Mouse (Mus musculus): Measurements from ENCODE around the gene Pik3c2g. TPM values are rescaled to one million over a fixed set of nuclear protein-coding genes. Genes with fewer than 3 reads are reported as not detected.

Pik3c2g gene
- polyA plus RNA-seq (2014; fragmentation: Nextera tagmentation; extraction: Ambion mirVana) = 0.21 and 0.26 TPM in 2 replicates

DNA sequence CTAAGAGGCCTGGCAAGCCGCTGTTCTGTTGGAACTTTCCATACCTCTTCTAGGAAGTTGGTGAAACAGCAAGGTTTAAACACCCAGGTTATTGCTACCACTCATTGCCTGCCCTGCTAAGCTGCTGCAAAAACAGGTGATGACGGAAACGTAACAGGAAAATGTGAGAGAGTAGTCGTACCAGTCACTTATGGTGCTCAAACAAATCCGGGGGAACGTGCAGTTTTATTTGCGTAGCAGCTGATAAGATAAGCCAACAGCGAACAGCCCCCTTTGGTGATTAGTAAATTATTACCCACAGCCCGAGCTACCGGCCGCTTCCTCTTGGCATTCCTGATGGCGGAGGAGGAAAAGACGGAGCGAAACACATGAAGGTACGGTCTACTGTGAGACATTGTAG, at the start of gene Pik3c2g:
Gene Pik3c2g (plus strand): TSS at position 330 of the 400 bp plus-strand sequence.
- 75% methylated on average over 15 of the region's 15 CpGs for WGBS

DNA sequence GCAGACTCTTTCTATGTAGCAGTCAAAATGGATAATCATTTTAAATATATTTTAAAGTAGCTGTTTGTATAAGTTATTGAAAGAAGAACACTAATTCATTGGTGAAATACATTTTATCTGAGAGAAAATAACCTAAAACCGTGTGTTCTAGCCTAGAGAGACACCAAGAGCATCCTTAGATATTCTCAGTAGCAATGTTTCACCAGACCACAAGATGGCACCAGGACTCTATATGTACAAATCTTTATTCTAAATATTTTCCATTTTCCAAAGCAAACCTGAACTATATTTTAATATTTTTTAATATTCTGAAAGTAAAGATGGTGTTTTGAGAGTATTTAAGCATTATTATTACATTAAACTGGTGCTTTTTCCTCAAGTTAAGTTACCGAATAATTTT, 48.6 kb upstream of the Pik3c2g start:
- Histone ChIP-seq H3K36me3 (replicated peaks; ENCODE audit: control insufficient read depth, insufficient read depth) (no peaks in the 10 kb centered on the region), H3K4me2 (replicated peaks) (no peak overlapping the region), H3K4me3 (replicated peaks; ENCODE audit: low read length) (no peak overlapping the region), H3K27ac (no peak overlapping the region), H3K9ac (no peak overlapping the region), H3K4me1 (replicated peaks; ENCODE audit: control insufficient read depth, insufficient read depth, low read length) (no peaks in the 10 kb centered on the region), H3K27me3 (ENCODE audit: control insufficient read depth, insufficient read depth, low read length) (no peaks in the 10 kb centered on the region), H3K9me3 (ENCODE audit: control insufficient read depth, low read length) (no peaks in the 10 kb centered on the region)
- no peak for ATAC-seq (ENCODE audit: low FRiP score)
- DNase-seq (ENCODE audit: low spot score) = peak; percentile 71
- 63% methylated on average over 2 of the region's 2 CpGs for WGBS

More for the DNA sequence above, at the start of gene Pik3c2g:
- no peak within 1 kb of the TSS for H3K27ac ChIP-seq
- no peaks in the 10 kb centered on the region for H3K36me3 ChIP-seq (replicated peaks; ENCODE audit: control insufficient read depth, insufficient read depth)
- H3K4me1 ChIP-seq (replicated peaks; ENCODE audit: control insufficient read depth, insufficient read depth, low read length) = no peaks in the 10 kb centered on the region
- H3K4me2 ChIP-seq (replicated peaks) = no peak within 1 kb of the TSS
- ATAC-seq (ENCODE audit: low FRiP score) = no peak
- no peak for DNase-seq (ENCODE audit: low spot score)
- H3K27me3 ChIP-seq (ENCODE audit: control insufficient read depth, insufficient read depth, low read length) = no peaks in the 10 kb centered on the region; the same call in 1 of the 2 replicates
- H3K4me3 ChIP-seq (replicated peaks; ENCODE audit: low read length) = no peak within 1 kb of the TSS
- H3K9me3 ChIP-seq (ENCODE audit: control insufficient read depth, low read length) = no peaks in the 10 kb centered on the region
- H3K9ac ChIP-seq = no peak within 1 kb of the TSS

DNA sequence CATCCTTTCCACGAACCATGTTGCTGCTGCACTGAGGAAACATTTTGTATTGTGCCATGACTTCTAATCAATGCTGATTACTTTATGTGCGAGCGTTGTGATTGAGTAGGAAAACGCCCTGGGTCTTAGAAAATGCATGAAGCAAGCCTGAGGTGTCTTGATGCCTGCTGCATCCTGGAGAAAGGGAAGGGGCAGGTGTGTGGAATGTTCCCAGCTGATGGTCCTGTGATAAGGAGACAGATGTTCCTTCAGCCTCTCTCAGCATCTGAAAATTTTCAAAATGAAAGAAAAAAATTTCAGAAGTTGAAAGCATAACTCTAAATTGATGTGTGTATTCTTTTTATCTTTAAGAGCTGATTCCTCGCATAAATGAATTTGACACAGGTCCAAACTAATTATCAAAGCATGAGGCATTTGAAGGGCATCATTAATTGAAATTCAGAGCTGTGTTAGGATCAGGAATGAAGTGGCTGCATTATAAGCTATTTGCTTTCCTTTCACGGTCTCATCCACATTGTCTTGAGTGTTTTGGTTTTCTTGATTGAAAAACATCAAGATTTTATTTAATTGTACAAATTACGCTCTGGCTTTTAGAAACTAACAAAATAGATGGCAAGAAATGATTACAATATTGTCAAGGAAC, 31.4 kb upstream of the Pik3c2g start:
- Histone ChIP-seq H3K9ac (no peak overlapping the region), H3K36me3 (replicated peaks; ENCODE audit: control insufficient read depth, insufficient read depth) (no peaks in the 10 kb centered on the region), H3K27ac (peak overlapping the region; percentile 21; the same call in 1 of the 2 replicates), H3K9me3 (ENCODE audit: control insufficient read depth, low read length) (no peaks in the 10 kb centered on the region), H3K27me3 (ENCODE audit: control insufficient read depth, insufficient read depth, low read length) (no peaks in the 10 kb centered on the region), H3K4me1 (replicated peaks; ENCODE audit: control insufficient read depth, insufficient read depth, low read length) (no peaks in the 10 kb centered on the region), H3K4me2 (replicated peaks) (no peak overlapping the region), H3K4me3 (replicated peaks; ENCODE audit: low read length) (no peak overlapping the region)
- DNase-seq (ENCODE audit: low spot score) = no peak
- 67% methylated on average over 7 of the region's 7 CpGs for WGBS
- no peak for ATAC-seq (ENCODE audit: low FRiP score)

DNA sequence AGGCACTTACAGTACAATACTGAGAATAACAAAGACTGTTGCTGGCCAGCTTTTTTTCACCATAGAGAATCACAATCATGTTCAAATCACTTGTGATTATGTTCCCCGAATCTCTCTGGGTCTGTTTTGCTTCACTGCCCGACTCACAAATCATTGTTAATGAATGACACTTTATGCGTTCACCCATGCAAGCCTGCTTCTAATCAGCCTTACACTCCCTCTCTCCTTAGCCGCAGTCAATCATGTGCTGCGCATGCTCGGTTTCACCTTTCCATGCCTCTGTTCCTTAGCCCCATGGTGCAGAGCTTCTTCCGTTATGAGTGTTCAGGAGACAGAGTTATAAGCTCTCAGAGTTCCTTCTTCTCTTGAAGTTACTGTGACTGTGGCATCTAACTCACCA, 17.8 kb upstream of the Pik3c2g start:
- Histone ChIP-seq H3K27me3 (ENCODE audit: control insufficient read depth, insufficient read depth, low read length) (no peaks in the 10 kb centered on the region), H3K4me1 (replicated peaks; ENCODE audit: control insufficient read depth, insufficient read depth, low read length) (no peaks in the 10 kb centered on the region), H3K27ac (no peak overlapping the region), H3K9me3 (ENCODE audit: control insufficient read depth, low read length) (no peaks in the 10 kb centered on the region), H3K36me3 (replicated peaks; ENCODE audit: control insufficient read depth, insufficient read depth) (no peaks in the 10 kb centered on the region), H3K4me2 (replicated peaks) (0 out of 2 replicates have a peak overlapping the region, but pooled peaks have one; percentile 19), H3K9ac (no peak overlapping the region), H3K4me3 (replicated peaks; ENCODE audit: low read length) (no peak overlapping the region)
- 37% methylated on average over 7 of the region's 7 CpGs for WGBS
- no peak for DNase-seq (ENCODE audit: low spot score)
- no peak for ATAC-seq (ENCODE audit: low FRiP score)

DNA sequence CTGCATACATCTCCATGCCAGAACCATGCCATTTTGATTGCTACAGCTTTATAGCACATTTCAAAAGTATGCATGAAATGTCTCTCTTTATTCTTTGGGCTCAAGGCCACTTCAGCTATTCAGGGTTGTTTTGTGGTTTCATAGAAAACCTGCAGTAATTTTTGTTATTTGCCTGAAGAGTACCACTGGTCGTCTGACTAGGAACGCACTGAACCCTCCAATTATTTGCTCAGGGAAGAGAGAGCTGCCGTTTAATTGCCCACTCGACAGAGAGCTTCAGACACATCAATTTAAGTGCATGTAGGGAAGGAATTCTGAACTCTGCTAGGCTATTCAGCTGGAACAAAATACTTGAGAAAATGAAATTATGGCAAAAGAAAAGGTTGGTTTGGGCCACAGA, 11.2 kb upstream of the Pik3c2g start:
- WGBS = 69% methylated on average over 4 of the region's 4 CpGs
- no peak overlapping the region for H3K27ac ChIP-seq
- no peaks in the 10 kb centered on the region for H3K36me3 ChIP-seq (replicated peaks; ENCODE audit: control insufficient read depth, insufficient read depth)
- no peak overlapping the region for H3K4me3 ChIP-seq (replicated peaks; ENCODE audit: low read length)
- ATAC-seq (ENCODE audit: low FRiP score) = no peak
- no peaks in the 10 kb centered on the region for H3K27me3 ChIP-seq (ENCODE audit: control insufficient read depth, insufficient read depth, low read length)
- no peak overlapping the region for H3K9ac ChIP-seq
- H3K4me1 ChIP-seq (replicated peaks; ENCODE audit: control insufficient read depth, insufficient read depth, low read length) = no peaks in the 10 kb centered on the region
- no peaks in the 10 kb centered on the region for H3K9me3 ChIP-seq (ENCODE audit: control insufficient read depth, low read length)
- no peak overlapping the region for H3K4me2 ChIP-seq (replicated peaks)
- no peak for DNase-seq (ENCODE audit: low spot score)

DNA sequence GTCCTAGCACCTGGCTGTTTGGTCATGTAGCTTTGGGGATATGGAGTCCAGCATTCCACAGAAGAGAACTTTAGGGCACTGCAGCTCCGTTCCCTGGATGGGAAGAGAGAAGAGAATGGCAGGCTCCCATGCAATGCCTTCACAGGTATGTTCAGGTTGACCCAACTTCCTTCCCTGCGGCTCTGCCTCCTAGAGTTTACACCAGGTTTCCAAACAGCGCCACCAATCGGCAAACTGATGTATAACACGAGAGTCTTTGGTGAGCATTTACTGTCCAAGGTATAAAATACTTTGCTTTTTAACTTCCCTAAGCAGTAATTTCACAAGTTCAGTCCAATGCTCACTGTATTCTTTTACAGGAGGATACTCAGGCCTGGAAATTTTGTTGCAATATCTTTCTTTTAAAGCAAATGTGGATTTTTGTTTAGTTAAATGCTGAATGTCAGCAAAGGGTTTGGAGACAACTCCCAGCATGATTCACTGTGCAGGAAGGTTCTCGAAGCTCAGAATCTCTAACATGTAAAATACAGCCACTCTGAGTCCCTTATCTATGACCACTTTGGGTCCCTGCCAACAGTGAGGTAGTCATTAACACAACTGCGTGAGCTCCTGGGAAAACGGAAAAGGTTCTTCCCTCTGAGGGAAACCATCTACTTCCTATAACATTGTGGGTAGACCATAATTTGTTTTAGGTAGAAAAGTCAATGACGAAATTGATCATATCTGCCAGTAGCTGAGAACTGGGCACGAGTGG, 10.6 kb upstream of the Pik3c2g start:
- ATAC-seq (ENCODE audit: low FRiP score) = no peak
- H3K4me1 ChIP-seq (replicated peaks; ENCODE audit: control insufficient read depth, insufficient read depth, low read length) = no peaks in the 10 kb centered on the region

DNA sequence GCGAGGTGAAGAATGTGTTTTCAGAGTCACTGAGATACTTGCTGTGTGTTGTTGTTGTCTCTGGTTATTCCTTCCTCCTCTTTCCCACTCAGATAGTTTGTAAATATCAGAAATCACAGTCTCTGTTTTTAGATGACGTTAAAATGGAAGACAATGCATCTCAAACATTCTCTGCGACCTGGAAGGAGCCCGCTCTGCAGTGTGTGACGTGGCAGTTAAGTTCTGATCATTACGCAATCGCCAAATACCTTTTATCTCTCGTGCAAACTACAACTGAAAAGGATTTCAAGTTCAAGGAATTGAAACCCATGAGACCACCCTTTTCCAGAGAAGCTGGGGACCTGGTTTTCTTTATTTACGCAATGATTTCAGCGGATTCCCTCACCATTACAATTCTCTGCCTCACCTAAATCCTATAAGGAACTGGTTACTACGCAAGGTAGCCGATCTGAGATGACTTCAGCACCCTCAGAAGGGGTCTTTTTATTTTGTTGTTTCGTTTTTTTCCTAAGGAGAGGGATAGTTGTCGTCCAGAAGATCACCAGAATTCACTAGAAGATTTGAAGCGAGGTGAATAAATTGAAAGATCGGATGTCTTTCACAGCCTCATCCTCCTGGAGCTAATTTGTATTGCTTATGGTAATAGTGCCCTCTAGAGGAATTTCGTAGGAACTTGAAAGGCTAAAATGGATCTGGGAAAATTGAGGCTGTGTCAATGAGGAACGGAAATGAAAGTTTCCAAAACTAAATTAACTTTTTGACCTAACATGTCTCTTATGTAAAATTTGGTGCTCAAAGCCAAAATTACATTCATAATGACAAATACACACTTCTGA, 9.8 kb upstream of the Pik3c2g start:
- Histone ChIP-seq H3K9me3 (ENCODE audit: control insufficient read depth, low read length) (no peaks in the 10 kb centered on the region), H3K4me1 (replicated peaks; ENCODE audit: control insufficient read depth, insufficient read depth, low read length) (no peaks in the 10 kb centered on the region), H3K27me3 (ENCODE audit: control insufficient read depth, insufficient read depth, low read length) (no peaks in the 10 kb centered on the region), H3K4me2 (replicated peaks) (peak overlapping the region; percentile 29), H3K9ac (0 out of 2 replicates have a peak overlapping the region, but pooled peaks have one; percentile 9), H3K4me3 (replicated peaks; ENCODE audit: low read length) (no peak overlapping the region), H3K27ac (no peak overlapping the region), H3K36me3 (replicated peaks; ENCODE audit: control insufficient read depth, insufficient read depth) (no peaks in the 10 kb centered on the region)
- peak; percentile 82 for DNase-seq (ENCODE audit: low spot score)
- 59% methylated on average over 18 of the region's 18 CpGs for WGBS
- no peak for ATAC-seq (ENCODE audit: low FRiP score)

More for the DNA sequence above, 10.6 kb upstream of the Pik3c2g start:
- WGBS = 75% methylated on average over 10 of the region's 10 CpGs
- Histone ChIP-seq H3K4me3 (replicated peaks; ENCODE audit: low read length) (no peak overlapping the region), H3K4me2 (replicated peaks) (no peak overlapping the region), H3K27ac (no peak overlapping the region), H3K9ac (no peak overlapping the region), H3K27me3 (ENCODE audit: control insufficient read depth, insufficient read depth, low read length) (no peaks in the 10 kb centered on the region), H3K36me3 (replicated peaks; ENCODE audit: control insufficient read depth, insufficient read depth) (no peaks in the 10 kb centered on the region), H3K9me3 (ENCODE audit: control insufficient read depth, low read length) (no peaks in the 10 kb centered on the region)
- no peak for DNase-seq (ENCODE audit: low spot score)

DNA sequence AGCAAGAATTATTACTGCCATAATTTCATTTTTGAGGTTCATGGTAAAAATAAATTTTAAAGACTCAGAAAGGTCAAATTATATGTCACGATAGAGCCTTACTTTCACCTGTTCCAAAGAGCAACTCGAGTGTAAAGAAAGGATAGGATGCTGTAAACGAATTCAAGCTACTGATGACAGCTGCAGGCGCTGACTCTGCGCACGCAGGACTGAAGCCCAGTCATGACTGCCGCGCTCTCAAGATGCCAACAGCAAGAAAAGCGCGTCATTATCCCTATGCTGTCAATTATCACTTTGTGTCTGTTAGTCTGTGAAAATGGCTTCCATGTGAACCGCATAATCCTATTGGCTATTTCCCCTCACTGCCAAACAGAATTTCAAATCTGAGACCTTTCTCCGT, 457 bp downstream of the Pik3c2g start:
- 77% methylated on average over 12 of the region's 12 CpGs for WGBS
- Histone ChIP-seq H3K4me2 (replicated peaks) (no peak overlapping the region), H3K27ac (no peak overlapping the region), H3K27me3 (ENCODE audit: control insufficient read depth, insufficient read depth, low read length) (no peaks in the 10 kb centered on the region; the same call in 1 of the 2 replicates), H3K9ac (no peak overlapping the region), H3K9me3 (ENCODE audit: control insufficient read depth, low read length) (no peaks in the 10 kb centered on the region), H3K4me3 (replicated peaks; ENCODE audit: low read length) (no peak overlapping the region), H3K36me3 (replicated peaks; ENCODE audit: control insufficient read depth, insufficient read depth) (no peaks in the 10 kb centered on the region), H3K4me1 (replicated peaks; ENCODE audit: control insufficient read depth, insufficient read depth, low read length) (no peaks in the 10 kb centered on the region)
- no peak for ATAC-seq (ENCODE audit: low FRiP score)
- DNase-seq (ENCODE audit: low spot score) = no peak

DNA sequence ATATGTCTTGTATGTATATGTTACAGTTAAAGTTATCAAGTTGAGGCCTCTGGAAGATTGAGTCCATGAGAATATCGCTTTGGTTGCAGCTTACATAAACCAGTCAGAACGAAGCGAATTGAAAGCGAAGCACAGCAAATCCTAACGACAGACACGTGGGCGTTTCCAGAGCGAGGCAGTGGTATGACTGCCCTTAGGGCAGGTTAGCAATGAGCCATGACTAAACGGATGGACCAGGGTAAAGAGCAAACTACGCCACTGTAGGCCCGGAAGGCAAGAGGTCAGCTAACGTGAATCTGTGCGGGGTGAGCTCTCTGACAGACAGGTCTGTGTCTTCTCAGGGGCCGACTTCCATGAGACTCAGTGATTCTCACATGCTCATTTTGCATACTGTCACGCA, 1.4 kb downstream of the Pik3c2g start:
- H3K4me1 ChIP-seq (replicated peaks; ENCODE audit: control insufficient read depth, insufficient read depth, low read length) = 0 out of 2 replicates have a peak, but pooled peaks cover 4% of the 10 kb centered on the region
- H3K4me2 ChIP-seq (replicated peaks) = no peak overlapping the region
- no peak overlapping the region for H3K4me3 ChIP-seq (replicated peaks; ENCODE audit: low read length)
- DNase-seq (ENCODE audit: low spot score) = no peak
- no peak overlapping the region for H3K9ac ChIP-seq
- no peaks in the 10 kb centered on the region for H3K9me3 ChIP-seq (ENCODE audit: control insufficient read depth, low read length)
- H3K27me3 ChIP-seq (ENCODE audit: control insufficient read depth, insufficient read depth, low read length) = no peaks in the 10 kb centered on the region; the same call in 1 of the 2 replicates
- WGBS = 40% methylated on average over 15 of the region's 15 CpGs
- no peak overlapping the region for H3K27ac ChIP-seq
- no peak for ATAC-seq (ENCODE audit: low FRiP score)
- H3K36me3 ChIP-seq (replicated peaks; ENCODE audit: control insufficient read depth, insufficient read depth) = no peaks in the 10 kb centered on the region
